Comparison of ENCODE assay signal across 9 mouse cellular contexts in genomic region chr6:142659038-142659437, GRCm38 (mm10). TPM values are rescaled to one million over a fixed set of nuclear protein-coding genes. Genes with fewer than 3 reads are reported as not detected.
A peak's percentile ranks its signal among the peaks of the same experiment; 100 is the strongest.
DNase-seq lines count a peak whose midpoint lies in the region; ATAC-seq and TF ChIP-seq lines count a peak whose summit lies in the region.
"Had no signal": no experiment of that assay in that cellular context is flagged by ENCODE, and none has a peak within 500 bp of the region (broad histone marks: within the 10 kb centered on the region; RNA-seq: fewer than 3 reads in every experiment).

No protein-coding gene starts in this region.

- no peaks in the 10 kb centered on the region for H3K36me3 ChIP-seq in MEL (ENCODE audit: control insufficient read depth in 1 of 2, insufficient read depth in 2 of 2, low read length in 2 of 2)
- H3K36me3 ChIP-seq: lung, embryonic 15.5 days had no signal

- H3K27me3 ChIP-seq in MEL (ENCODE audit: control insufficient read depth in 1 of 2, insufficient read depth in 2 of 2, low read length in 2 of 2) = no peaks in the 10 kb centered on the region; a peak in 1 of 4 replicates
- H3K27me3 ChIP-seq: lung, embryonic 15.5 days; stomach, embryonic 15.5 days had no signal

- H3K79me2 ChIP-seq in MEL (ENCODE audit: control insufficient read depth, insufficient read depth, low read length, poor library complexity) = no peaks in the 10 kb centered on the region

- no peak for DNase-seq in left cerebral cortex, adult 2 months (ENCODE audit: extremely low spot score in 1 of 2, low spot score in 2 of 2)
- no peak for DNase-seq in left cerebral cortex, adult 8-10 months (ENCODE audit: low spot score in 2 of 2)
- DNase-seq in MEL (ENCODE audit: low read depth, low spot score) = peak; percentile 26
- peak; percentile 26 for DNase-seq in retina, embryonic 14.5 days (ENCODE audit: low spot score)
- DNase-seq in ovary, adult 18-20 months (ENCODE audit: low spot score) = no peak
- DNase-seq in left cerebral cortex, adult 11 months (ENCODE audit: low spot score) = no peak

- H3K9ac ChIP-seq in MEL (ENCODE audit: control insufficient read depth, low read depth, low read length, poor library complexity, severe bottlenecking) = no peak overlapping the region
- H3K9ac ChIP-seq: lung, embryonic 15.5 days; stomach, embryonic 15.5 days had no signal

- ATAC-seq in common myeloid progenitor, adult 5-6 weeks (replicated peaks; ENCODE audit: low read depth, poor library complexity, severe bottlenecking) = peak; percentile 84; the same call in 1 of the 2 replicates

- no peak for TF ChIP-seq EP300 in MEL (IDR thresholded peaks at IDR 0.05; ENCODE audit: low read depth in 1 of 2, low read length in 2 of 2)

- peak; percentile 35 for TF ChIP-seq CTCF in left cerebral cortex, adult 2 months (IDR thresholded peaks at IDR 0.05)
- TF ChIP-seq CTCF in MEL (IDR thresholded peaks at IDR 0.05 in 2 of 3, conservative IDR thresholded peaks at IDR 0.05 in 1 of 3; ENCODE audit: control insufficient read depth in 1 of 3, insufficient read depth in 1 of 3, low read depth in 2 of 3, low read length in 3 of 3, poor library complexity in 1 of 3, severe bottlenecking in 1 of 3) = peak in 1 of 3 experiments; percentile 5; a peak in 3 of 6 replicates

- H3K27ac ChIP-seq in left cerebral cortex, adult 2 months = no peak overlapping the region
- H3K27ac ChIP-seq in MEL (ENCODE audit: control insufficient read depth, low read depth, low read length) = no peak overlapping the region
- H3K27ac ChIP-seq: lung, embryonic 15.5 days; stomach, embryonic 15.5 days had no signal

- TF ChIP-seq POLR2A in MEL (IDR thresholded peaks at IDR 0.05; ENCODE audit: control insufficient read depth in 1 of 2, insufficient read depth in 1 of 2, low read depth in 1 of 2, low read length in 2 of 2, poor library complexity in 1 of 2) = no peak

- intact Hi-C loops in left cerebral cortex, adult 2 months (cut with DNase I) = no loop called here

- no peak for TF ChIP-seq RAD21 in MEL (IDR thresholded peaks at IDR 0.05; ENCODE audit: low read depth, low read length)

- no peaks in the 10 kb centered on the region for H3K4me1 ChIP-seq in MEL (ENCODE audit: control insufficient read depth in 1 of 2, insufficient read depth in 2 of 2, low read length in 2 of 2)
- H3K4me1 ChIP-seq: lung, embryonic 15.5 days; stomach, embryonic 15.5 days had no signal

- no peaks in the 10 kb centered on the region for H3K9me3 ChIP-seq in MEL (replicated peaks; ENCODE audit: insufficient read depth, low read length)
- H3K9me3 ChIP-seq: lung, embryonic 15.5 days; stomach, embryonic 15.5 days had no signal

- no peak overlapping the region for H3K4me3 ChIP-seq in left cerebral cortex, adult 2 months
- H3K4me3 ChIP-seq in MEL (ENCODE audit: control insufficient read depth in 1 of 2, insufficient read depth in 1 of 2, low read depth in 2 of 2, low read length in 2 of 2) = no peak overlapping the region
- H3K4me3 ChIP-seq: lung, embryonic 15.5 days; stomach, embryonic 15.5 days had no signal

TF ChIP-seq in MEL, 35 proteins besides CTCF, POLR2A, EP300 and RAD21:
- no peak for TF ChIP-seq BHLHE40 (IDR thresholded peaks at IDR 0.05; ENCODE audit: borderline replicate concordance, low read depth, low read length)
- no peak for TF ChIP-seq POLR2AphosphoS2 (IDR thresholded peaks at IDR 0.05; ENCODE audit: low read length)
- no peak for TF ChIP-seq ZKSCAN1 (IDR thresholded peaks at IDR 0.05; ENCODE audit: low read depth, low read length)
- no peak for TF ChIP-seq MAZ (IDR thresholded peaks at IDR 0.05; ENCODE audit: low read depth, low read length)
- no peak for TF ChIP-seq MYC (IDR thresholded peaks at IDR 0.05; ENCODE audit: low read depth, low read length)
- no peak for TF ChIP-seq KAT2A (conservative IDR thresholded peaks at IDR 0.05; ENCODE audit: low read depth, low read length)
- no peak for TF ChIP-seq MYB (IDR thresholded peaks at IDR 0.05; ENCODE audit: low read depth, low read length)
- no peak for TF ChIP-seq TAL1 (IDR thresholded peaks at IDR 0.05; ENCODE audit: low read length)
- TF ChIP-seq MXI1 (IDR thresholded peaks at IDR 0.05; ENCODE audit: low read depth, low read length) = no peak
- no peak for TF ChIP-seq HCFC1 (IDR thresholded peaks at IDR 0.05; ENCODE audit: low read depth, low read length)
- no peak for TF ChIP-seq CHD1 (IDR thresholded peaks at IDR 0.05; ENCODE audit: low read depth, low read length)
- no peak for TF ChIP-seq GATA1 (IDR thresholded peaks at IDR 0.05; ENCODE audit: low read depth, low read length)
- TF ChIP-seq NELFE (IDR thresholded peaks at IDR 0.05; ENCODE audit: low read depth, low read length) = no peak
- no peak for TF ChIP-seq GABPA (IDR thresholded peaks at IDR 0.05; ENCODE audit: low read depth, low read length)

RNA-seq across cellular contexts. Expression of gene Abcc9, which starts 43.1 kb away (rescaled TPM):
- total RNA-seq in left cerebral cortex, adult 2 months (2021) = 1 to 10 TPM; 4.0 to 4.7 TPM
- 1 to 10 TPM; 4.3 to 4.7 (median 4.4) TPM for total RNA-seq in left cerebral cortex, adult 8-10 months (2022)
- not detected in 2 replicates for total RNA-seq in MEL (2012; rRNA removed)
- not detected for polyA plus RNA-seq in MEL (2012; ENCODE audit: insufficient read depth in 1 of 2, insufficient read length in 2 of 2, low read depth in 1 of 2, low replicate concordance in 2 of 2, missing spikeins in 1 of 2)
- not detected in 2 replicates for total RNA-seq in common myeloid progenitor, adult 5-6 weeks (2017)

Comparison
In these comparisons a context has a peak if more than half of its experiments do, and no peak if none do; other contexts are left out.
1. DNase-seq: peak in MEL (single experiment) and retina, embryonic 14.5 days (single experiment); none in left cerebral cortex, adult 2 months (0 of 2), left cerebral cortex, adult 8-10 months (0 of 2), ovary, adult 18-20 months (single experiment) and left cerebral cortex, adult 11 months (single experiment).